Mouse (Mus musculus) embryo, embryonic 10 days (tissue): ENCODE data around the gene 9130230L23Rik.
"Not testable (repeated sequence)": the region's sequence is repeated elsewhere in the genome, so short reads cannot be mapped to it uniquely, and the experiment has no call there.

ENCODE experiments used
- DNase-seq: peaks from one replicate; pipeline ENCODE4 v3.0.0-alpha.2; 2015; ENCODE audit warnings: low spot score

Gene 9130230L23Rik

GRCm38 (mm10) chr5:66005041-66005678 lies 1.1 kb upstream of the 9130230L23Rik start:
- no peak for DNase-seq

- DNase-seq = no peak
Observed at GRCm38 (mm10) chr5:66001232-66001631, 2.9 kb downstream of the 9130230L23Rik start.

GRCm38 (mm10) chr5:66000567-66001125 lies 3.4 kb downstream of the 9130230L23Rik start:
- no peak for DNase-seq

- no peak for DNase-seq
Observed at GRCm38 (mm10) chr5:66000074-66000473, 4.0 kb downstream of the 9130230L23Rik start.

- DNase-seq = no peak
Observed at GRCm38 (mm10) chr5:65999106-65999505, 5.0 kb downstream of the 9130230L23Rik start.

- no peak for DNase-seq
Observed at GRCm38 (mm10) chr5:65997813-65998212, 6.3 kb downstream of the 9130230L23Rik start.

- no peak for DNase-seq
Observed at GRCm38 (mm10) chr5:65994643-65995042, 9.4 kb downstream of the 9130230L23Rik start.

GRCm38 (mm10) chr5:65991191-65991590 lies 12.9 kb downstream of the 9130230L23Rik start:
- DNase-seq = no peak

- not testable (repeated sequence) for DNase-seq
Observed at GRCm38 (mm10) chr5:65987004-65987403, 17.1 kb downstream of the 9130230L23Rik start.

- no peak for DNase-seq
Observed at GRCm38 (mm10) chr5:65986426-65986825, 17.7 kb downstream of the 9130230L23Rik start.

GRCm38 (mm10) chr5:65975731-65976130 lies 28.4 kb downstream of the 9130230L23Rik start:
- no peak for DNase-seq

- DNase-seq = no peak
Observed at GRCm38 (mm10) chr5:65973189-65973588, 30.9 kb downstream of the 9130230L23Rik start.

- no peak for DNase-seq
Observed at GRCm38 (mm10) chr5:65968004-65968403, 36.1 kb downstream of the 9130230L23Rik start.

- no peak for DNase-seq
Observed at GRCm38 (mm10) chr5:65967091-65967490, 37.0 kb downstream of the 9130230L23Rik start.

- DNase-seq = no peak
Observed at GRCm38 (mm10) chr5:65965771-65966279, 38.3 kb downstream of the 9130230L23Rik start.

GRCm38 (mm10) chr5:65963291-65963690 lies 40.8 kb downstream of the 9130230L23Rik start:
- no peak for DNase-seq

- no peak for DNase-seq
Observed at GRCm38 (mm10) chr5:65960597-65960950, 43.5 kb downstream of the 9130230L23Rik start.

- DNase-seq = no peak
Observed at GRCm38 (mm10) chr5:65959893-65960596, 44.0 kb downstream of the 9130230L23Rik start.

- DNase-seq = peak; percentile 68
Observed at GRCm38 (mm10) chr5:65958597-65958996, 45.5 kb downstream of the 9130230L23Rik start.

- peak; percentile 22 for DNase-seq
Observed at GRCm38 (mm10) chr5:65956144-65957008, 47.7 kb downstream of the 9130230L23Rik start.

GRCm38 (mm10) chr5:65955343-65956143 lies 48.5 kb downstream of the 9130230L23Rik start:
- DNase-seq = peak; percentile 88
